Mouse (Mus musculus): ENCODE data around the gene Cxcl5. TPM values are rescaled to one million over a fixed set of nuclear protein-coding genes. Genes with fewer than 3 reads are reported as not detected.

Gene Cxcl5
- total RNA-seq (2017): not detected in 2 replicates

DNA sequence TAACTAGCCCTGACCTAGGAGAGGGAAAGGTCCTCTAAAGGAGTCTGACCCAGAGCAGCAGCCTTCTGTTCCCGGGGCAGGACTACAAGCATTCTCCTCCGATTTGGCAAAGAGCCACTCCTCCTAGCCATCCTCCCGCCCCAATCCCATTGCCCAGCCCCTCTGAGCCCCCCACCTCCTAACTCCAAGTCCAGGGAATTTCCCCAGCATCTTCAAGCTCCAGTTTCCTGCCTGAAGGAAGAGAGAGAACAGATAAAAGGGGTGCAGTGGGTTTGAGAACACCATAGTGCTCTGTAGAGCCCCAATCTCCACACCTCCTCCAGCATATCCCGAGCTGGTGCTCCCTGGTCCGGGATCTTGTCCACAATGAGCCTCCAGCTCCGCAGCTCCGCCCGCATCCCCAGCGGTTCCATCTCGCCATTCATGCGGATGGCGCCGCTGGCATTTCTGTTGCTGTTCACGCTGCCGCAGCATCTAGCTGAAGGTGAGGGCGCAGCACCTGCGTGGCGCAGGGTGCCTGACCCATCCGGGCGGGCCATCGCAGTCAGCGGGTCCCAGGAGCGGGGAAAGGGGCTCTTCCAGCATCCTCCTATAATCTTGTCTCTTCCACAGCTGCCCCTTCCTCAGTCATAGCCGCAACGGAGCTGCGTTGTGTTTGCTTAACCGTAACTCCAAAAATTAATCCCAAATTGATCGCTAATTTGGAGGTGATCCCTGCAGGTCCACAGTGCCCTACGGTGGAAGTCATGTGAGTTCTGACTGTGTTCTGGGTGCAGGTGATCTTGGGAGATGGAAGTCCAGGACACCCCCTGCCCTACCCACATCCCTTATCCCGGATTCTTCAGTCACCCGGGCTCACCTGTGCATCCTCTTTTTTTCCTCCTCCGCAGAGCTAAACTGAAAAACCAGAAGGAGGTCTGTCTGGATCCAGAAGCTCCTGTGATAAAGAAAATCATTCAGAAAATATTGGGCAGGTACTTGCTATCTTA is at the start of gene Cxcl5:
TSS of gene Cxcl5 (plus strand) at position 284 of the 989 bp plus-strand sequence.
- ATAC-seq (replicated peaks; ENCODE audit: low read depth, poor library complexity, severe bottlenecking): peak; percentile 31

DNA sequence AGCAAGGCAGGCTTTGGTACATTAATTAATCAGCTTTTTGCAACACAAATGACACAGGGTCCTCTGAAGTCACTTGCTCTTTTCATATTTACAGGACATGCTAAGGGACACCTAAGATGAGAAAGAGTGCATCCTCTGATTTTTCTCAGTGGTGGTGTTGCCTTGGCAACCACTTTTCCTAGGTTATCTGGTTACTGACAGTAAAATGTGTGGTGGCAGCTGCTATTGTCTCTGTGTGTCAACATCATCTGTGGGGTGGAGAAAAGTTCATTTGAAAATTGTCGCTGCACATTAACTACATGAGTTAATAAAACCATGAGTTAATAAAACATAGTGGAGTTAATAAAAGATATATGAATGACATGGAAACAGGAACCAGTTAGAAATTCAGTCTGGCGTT is 47.8 kb upstream of the Cxcl5 start:
- no peak for ATAC-seq (replicated peaks; ENCODE audit: low read depth, poor library complexity, severe bottlenecking)

DNA sequence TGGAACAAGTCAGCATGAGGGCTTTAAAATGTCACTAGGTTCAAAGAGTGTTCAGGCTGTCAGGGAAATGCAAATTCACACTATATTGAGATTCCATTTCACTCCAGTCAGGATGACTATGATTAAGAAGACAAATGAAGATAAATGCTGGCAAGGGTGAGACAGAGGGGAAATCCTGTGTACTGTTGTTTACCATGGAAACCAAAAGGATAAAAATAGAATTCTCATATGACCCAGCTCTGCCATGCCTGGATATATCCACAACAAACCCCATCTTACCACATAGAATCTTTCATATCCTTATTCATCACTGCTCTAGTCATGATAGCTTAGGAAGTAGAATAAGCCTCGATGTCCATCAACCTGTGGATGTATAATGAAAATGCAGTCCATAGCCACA is 41.2 kb upstream of the Cxcl5 start:
- peak; percentile 67 for ATAC-seq (replicated peaks; ENCODE audit: low read depth, poor library complexity, severe bottlenecking)

DNA sequence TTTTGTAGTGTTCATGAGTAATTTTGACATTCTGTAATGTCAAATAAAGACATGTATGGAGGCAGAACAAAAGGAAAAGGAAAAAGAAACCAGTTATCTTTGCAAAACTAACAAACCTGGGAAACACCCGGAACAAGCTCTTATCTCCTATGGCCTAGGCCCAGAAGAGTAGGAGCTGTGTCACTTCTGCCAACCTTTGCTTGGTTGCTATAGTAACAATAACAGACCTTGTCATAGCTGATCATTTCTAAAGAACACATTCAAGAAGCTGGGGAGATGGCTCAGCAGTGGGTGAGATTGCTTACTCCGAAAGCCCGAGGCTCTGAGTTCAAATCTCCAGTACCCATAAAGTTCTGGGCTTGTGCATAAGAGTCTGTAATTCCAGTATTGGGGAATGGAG is 36.5 kb upstream of the Cxcl5 start:
- ATAC-seq (replicated peaks; ENCODE audit: low read depth, poor library complexity, severe bottlenecking): peak; percentile 63; the same call in 1 of the 2 replicates

DNA sequence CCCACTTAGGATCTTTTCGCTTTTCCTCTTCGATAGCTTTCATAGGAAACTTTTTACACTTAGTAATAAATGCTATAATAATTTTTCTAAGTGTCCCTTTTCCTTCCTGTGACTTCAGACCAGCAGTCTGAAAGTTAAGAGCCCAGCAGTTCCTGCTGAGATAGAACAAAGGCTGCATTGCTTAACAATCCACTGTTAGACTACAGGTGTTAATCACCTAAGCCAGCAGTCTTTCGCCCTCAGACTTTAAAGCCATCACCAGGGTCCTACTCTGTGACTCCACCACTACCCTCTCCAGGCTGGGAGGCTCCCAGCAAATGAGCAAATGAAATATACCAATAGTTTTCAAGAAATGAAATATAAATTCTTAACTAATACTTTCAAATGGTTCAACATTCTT is 30.9 kb upstream of the Cxcl5 start:
- ATAC-seq (replicated peaks; ENCODE audit: low read depth, poor library complexity, severe bottlenecking): no peak

DNA sequence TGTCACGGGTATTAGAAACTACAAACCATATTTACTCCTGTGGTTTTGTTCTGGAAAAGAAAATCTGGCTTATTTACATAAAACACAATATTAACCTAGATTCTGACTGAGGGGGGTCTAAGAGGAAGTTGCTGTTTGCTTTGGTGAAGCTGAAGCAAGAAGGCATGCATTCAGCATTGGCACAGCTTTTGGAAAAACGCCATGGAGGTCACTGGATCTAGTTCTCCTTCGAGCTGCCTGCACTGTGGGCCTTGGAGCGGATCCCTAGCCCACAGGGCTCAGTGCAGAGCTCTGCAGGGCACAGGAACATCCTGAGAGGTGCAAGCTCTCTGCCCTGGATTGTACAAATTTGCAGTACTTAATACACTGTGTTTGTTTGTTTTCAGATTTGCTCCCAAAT is 27.7 kb upstream of the Cxcl5 start:
- peak; percentile 32; the same call in 1 of the 2 replicates for ATAC-seq (replicated peaks; ENCODE audit: low read depth, poor library complexity, severe bottlenecking)

DNA sequence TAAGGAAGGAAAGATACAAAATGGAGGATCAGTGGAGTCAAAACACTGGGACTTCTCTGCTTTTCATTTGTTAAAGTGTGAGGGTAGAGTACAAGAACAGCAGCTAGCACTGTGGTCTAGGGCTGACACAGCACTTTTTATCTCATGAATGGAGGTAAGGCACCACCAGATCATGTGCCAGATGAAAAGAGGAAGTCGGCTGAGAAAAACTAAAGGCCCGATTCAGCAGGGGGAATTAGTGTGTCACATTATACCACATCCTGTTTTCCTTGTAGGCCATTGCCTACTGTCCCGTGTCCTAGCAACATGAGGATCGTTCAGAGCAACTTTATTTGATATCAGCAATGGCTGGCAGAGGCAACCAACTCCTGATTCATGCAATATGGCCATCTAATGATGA is 17.1 kb upstream of the Cxcl5 start:
- ATAC-seq (replicated peaks; ENCODE audit: low read depth, poor library complexity, severe bottlenecking): peak; percentile 99

DNA sequence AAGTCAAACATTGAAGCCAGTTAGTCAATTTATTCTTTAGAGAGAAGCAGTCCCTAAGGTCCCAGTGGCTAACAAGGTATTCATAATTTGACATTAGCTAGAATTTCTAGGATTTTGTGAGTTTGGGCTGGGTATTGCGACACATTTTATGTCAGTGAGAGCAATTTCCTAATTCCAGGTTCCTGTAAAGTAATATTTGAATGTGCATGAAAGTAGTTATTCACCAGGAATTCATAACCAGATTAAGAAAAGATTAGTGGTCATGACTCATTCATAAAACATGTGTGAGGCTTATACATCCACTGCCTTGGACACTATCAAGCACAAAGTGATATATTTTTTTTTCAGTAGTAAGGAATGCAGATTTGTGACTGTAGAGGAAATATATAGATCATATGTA is 5.2 kb upstream of the Cxcl5 start:
- no peak for ATAC-seq (replicated peaks; ENCODE audit: low read depth, poor library complexity, severe bottlenecking)

DNA sequence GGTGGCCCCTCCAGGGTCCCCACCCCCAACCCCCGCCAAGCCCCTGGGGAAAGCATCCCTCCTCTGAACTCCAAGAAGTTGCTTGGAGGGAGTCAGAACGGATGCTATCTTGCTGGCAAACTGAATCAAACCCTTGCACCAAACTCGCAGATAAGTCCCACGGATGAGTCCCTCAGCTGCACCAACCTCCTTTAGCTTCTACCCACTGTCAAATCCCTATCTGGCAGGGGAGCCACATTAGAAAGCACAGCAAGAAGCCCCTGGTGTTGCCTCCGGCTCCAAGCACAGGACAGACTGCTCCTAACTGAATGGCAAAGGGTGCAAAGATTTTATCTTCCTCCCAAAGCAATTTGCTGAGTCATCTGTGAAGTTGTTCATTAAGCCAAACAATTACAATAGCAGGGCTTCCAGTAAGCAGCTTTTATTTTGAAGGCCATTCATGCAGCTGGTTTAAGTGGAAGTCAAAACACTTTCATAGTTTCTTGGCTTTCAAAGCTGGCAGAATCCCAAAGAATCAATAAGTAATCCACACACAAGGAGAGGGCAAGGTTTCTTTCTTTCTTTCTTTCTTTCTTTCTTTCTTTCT is 1.0 kb upstream of the Cxcl5 start:
- peak; percentile 27 for ATAC-seq (replicated peaks; ENCODE audit: low read depth, poor library complexity, severe bottlenecking)

DNA sequence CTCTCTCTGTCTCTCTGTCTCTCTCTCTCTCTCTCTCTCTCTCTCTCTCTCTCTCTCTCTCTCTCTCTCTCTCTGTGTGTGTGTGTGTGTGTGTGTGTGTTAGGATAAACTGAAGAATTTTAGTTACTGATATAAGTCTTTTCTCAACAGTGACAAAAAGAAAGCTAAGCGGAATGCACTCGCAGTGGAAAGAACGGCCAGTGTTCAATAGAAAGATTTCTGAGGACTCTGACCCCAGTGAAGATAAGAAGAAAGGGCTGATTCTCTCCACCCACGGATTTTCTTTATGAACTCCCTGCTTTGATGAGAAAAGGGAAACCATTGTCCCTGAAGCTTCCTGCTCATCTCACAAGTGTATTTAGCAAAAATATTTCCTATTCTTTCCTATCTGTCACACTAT is 1.1 kb downstream of the Cxcl5 start:
- no peak for ATAC-seq (replicated peaks; ENCODE audit: low read depth, poor library complexity, severe bottlenecking)

DNA sequence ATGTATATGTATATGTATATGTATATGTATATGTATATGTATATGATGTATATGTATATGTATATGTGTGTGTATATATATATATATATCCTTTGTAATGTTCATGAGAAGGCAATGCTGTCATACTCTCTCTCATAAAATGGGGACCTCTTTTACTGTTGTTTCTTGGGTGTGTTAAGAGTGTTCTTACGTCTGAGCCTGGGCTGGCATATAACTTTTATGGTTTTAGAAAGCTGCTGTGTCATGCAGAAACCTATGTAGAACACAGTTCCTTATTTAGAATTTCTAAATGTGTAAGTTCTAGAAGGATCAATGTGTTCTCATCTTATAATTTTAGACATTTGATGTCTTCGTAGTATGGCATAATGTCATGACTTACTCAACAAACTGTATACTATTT is 1.7 kb downstream of the Cxcl5 start:
- ATAC-seq (replicated peaks; ENCODE audit: low read depth, poor library complexity, severe bottlenecking): no peak

DNA sequence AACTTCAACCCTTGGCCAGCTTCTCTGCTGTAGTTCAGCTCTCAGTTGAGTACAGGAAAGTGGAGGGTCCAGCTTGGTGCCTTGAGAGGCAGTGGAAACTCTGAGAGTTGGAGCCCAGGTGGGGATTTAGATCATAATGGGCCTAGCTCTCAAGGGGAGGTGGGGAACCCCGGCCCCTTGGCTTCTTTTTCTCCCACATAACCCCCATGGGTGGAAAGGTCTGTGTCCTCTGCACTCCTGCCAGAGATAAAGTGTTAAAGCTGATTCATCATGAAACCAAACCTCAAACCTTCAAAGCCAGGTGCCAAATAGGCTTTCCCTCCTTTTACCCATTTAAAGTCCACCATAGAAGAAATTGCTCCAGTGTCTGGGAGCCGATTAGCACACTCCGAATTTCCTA is 2.7 kb downstream of the Cxcl5 start:
- ATAC-seq (replicated peaks; ENCODE audit: low read depth, poor library complexity, severe bottlenecking): no peak

DNA sequence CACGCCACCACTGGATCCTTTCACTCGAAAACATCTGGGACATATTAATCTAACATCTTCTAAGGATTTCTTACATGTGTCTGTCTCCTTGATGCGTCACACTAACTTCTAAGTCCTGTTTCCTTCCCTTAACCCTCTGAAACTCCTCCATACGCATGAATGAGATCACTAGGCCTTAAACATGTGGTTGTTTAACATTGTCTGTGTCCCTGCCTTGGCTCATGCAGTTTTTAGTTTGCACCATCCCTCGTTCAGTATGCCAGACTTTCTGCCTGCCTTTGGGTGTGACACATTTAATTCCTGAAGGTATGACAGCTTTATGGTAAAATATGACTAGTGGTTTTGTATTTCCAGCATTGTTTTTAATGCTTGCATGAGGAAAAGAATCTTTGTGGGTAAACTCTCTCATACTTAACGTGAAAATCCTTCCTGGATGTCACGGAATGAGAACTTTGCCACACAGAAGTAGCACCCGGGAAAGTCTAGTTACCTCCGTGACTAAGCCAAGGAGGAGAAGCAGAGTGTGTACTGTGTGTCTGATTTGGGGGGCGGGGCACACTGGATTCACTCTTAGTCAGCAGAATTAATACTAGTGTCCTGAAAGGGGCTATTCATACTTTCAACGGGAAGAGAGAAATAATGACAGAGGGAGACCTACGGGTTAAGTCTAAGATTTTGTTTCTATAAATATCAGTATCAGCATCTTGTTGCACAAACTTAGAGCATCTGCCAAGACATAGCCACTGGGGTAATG is 4.9 kb downstream of the Cxcl5 start:
- no peak for ATAC-seq (replicated peaks; ENCODE audit: low read depth, poor library complexity, severe bottlenecking)

DNA sequence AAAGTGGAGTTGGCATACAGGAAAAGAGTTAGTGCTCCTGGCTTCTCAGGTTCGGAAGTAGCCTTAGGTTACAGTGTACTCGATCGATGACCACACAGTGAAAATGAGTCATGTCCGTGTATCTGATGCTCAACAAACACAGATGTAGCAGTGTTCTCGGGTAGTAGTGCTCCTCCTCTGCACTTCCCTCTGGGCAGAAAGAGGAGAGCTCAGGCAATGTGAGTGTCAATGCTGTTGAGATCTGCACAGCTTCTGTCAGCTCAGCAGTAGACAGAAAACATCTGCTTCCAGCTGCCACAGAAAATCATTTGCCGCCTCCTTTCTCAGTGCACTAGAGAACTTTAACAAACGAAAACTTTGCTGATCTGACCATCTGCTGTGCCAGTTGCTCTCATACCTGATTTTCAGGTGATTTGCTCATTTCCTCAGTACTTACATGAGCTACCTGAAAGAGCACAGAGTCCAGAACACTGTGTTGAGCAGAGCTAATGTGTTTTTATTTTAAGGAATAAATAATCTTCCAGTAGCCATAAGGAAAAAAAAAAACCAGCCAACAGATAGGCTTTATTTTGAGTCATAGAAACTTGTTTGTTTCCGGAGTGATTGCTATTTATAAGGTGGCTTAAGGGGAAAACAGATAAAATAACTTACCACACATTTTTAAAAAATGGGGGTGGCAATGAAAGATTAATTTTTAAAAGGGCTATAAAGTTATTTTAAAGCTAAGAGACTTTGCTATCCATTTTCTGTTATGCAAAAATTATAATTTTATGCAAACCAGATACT is 6.9 kb downstream of the Cxcl5 start:
- peak; percentile 39; the same call in 1 of the 2 replicates for ATAC-seq (replicated peaks; ENCODE audit: low read depth, poor library complexity, severe bottlenecking)

DNA sequence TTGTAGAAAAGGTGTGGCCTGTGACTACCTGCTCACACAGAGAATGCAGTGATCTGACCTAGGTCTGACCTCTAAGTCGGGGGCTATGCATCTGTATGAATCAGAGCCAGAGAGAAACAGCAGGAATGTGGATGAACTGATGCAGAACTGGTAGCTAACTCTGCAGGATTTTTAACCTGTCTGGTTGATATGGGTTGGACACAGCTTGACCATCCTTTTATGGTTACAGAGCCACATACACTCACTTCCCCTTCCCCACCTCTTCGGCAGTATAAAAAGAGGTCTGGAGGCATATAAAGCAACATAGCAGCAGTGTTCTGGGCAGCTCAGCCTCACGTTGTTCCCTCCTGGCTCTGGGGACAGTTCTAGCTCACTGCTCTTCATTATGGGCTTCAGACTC is 9.1 kb downstream of the Cxcl5 start, which contains the start of gene Ppbp:
TSS of gene Ppbp (plus strand) at position 301 of the 400 bp plus-strand sequence.
- ATAC-seq (replicated peaks; ENCODE audit: low read depth, poor library complexity, severe bottlenecking): no peak

DNA sequence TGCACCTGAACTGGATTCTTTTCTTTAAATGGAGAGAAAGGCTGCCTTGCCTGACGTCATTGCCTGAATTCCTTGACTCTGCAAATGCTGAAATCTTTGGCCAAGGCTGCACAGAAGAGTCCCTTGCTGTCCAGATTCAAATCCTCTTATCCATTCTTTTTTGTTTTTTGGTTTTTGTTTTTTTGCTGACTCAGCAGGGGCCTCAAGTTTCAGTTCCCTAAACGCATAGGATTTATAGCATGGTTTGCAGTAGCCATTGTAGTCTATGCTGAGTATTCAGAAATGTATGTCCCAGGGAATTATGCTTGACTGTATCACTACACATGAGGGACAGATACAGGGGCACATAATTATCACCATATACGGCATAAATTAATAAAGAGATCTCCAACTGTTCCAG is 12.2 kb downstream of the Cxcl5 start:
- ATAC-seq (replicated peaks; ENCODE audit: low read depth, poor library complexity, severe bottlenecking): peak; percentile 21; the same call in 1 of the 2 replicates

DNA sequence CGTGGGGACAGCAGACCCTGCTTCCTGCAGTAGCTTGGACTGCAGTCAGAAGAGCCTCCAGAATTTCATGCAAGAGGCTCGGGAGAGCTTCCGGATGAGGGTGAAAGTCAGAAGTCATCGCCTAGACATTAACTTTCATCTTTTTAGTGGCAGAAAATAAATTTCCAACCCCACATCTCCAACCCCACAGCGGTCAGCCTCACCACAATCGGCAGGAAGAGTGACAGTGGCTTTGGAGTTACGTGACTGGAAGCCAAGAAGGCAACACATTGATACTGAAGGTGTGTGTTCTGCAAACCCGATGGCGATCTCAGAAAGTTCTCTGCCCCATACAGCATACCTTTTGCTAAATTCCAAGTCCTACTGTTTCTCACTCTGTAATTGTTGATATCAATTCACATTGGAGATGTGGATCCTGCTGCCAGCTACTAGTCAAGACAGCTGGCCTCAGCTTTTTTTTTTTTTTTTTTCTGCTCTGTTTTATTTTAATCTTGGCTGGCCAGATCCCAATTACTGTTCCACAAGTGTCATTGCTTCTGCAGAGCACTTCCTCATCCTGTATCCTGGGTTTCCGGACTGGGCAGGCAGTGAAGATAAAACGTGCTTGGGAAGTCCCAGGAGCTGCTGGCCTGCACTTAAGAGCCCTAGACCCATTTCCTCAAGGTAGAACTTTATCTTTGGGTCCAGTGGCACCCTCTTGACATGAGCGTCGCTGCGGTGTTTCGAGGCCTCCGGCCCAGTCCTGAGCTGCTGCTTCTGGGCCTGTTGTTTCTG is 12.9 kb downstream of the Cxcl5 start, which contains the start of gene Pf4:
TSS of gene Pf4 (plus strand) at position 556 of the 774 bp plus-strand sequence.
- peak; percentile 73 for ATAC-seq (replicated peaks; ENCODE audit: low read depth, poor library complexity, severe bottlenecking)

DNA sequence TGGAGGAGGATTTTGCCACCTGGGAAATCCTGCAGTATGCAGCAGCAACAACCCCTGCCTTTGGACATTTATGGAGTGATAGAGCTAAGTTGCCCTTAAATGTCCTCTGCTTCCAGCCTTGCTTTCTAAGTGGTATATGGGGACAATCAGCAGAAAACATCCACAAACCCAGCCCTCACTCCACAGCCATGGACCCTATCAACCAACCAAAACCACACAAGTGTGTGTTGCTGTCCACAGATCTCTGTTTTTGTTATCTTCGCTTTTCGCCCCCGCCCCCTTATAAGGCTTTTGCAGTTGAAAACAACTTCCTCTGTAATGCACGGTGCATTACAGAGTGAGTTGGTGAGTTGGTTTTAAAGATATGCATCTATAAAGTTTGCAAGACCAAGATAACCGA is 16.4 kb downstream of the Cxcl5 start:
- ATAC-seq (replicated peaks; ENCODE audit: low read depth, poor library complexity, severe bottlenecking): peak; percentile 45

DNA sequence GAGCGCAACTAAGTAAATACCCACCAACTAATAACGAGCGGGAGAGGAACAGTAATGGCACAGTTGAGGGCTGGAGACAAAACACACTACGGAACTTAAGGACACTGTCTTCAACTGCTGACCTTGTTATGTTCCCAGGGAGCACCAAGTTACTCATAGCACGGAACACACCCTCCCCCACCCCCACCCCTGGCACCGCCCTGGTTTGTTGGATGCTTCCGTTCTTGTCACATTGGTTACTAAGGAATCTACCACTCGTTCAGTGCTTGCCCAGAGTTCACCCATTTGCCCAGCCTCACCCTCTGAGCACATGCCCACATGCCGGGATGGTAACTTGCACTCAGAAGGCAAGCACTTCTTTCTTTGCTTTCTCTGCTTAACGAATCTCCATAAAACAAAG is 18.5 kb downstream of the Cxcl5 start:
- ATAC-seq (replicated peaks; ENCODE audit: low read depth, poor library complexity, severe bottlenecking): no peak

All from common myeloid progenitor, adult 5-6 weeks (primary cell).